Mouse (Mus musculus) right cerebral cortex, postnatal 14 days (tissue): Measurements from ENCODE around the gene Lrrn3.

ENCODE experiments used
- DNase-seq: peaks from one replicate; pipeline ENCODE4 v3.0.0; 2022

Gene Lrrn3

GRCm38 (mm10) chr12:41486331-41486730 lies at the start of gene Lrrn3:
Gene Lrrn3, minus strand, starts transcription at chr12:41486431.
- no peak for DNase-seq

GRCm38 (mm10) chr12:41528410-41528809 lies 42.2 kb upstream of the Lrrn3 start:
- no peak for DNase-seq

- no peak for DNase-seq
These were observed 40.5 kb upstream of the Lrrn3 start for GRCm38 (mm10) chr12:41526688-41527087.

- no peak for DNase-seq
These were observed 35.4 kb upstream of the Lrrn3 start for GRCm38 (mm10) chr12:41521671-41522070.

GRCm38 (mm10) chr12:41520326-41520725 lies 34.1 kb upstream of the Lrrn3 start:
- no peak for DNase-seq

- no peak for DNase-seq
These were observed 32.7 kb upstream of the Lrrn3 start for GRCm38 (mm10) chr12:41518897-41519296.

GRCm38 (mm10) chr12:41510588-41510987 lies 24.4 kb upstream of the Lrrn3 start:
- no peak for DNase-seq

- no peak for DNase-seq
These were observed 22.4 kb upstream of the Lrrn3 start for GRCm38 (mm10) chr12:41508610-41509009.

- no peak for DNase-seq
These were observed 14.0 kb upstream of the Lrrn3 start for GRCm38 (mm10) chr12:41500049-41500820.

GRCm38 (mm10) chr12:41494620-41495019 lies 8.4 kb upstream of the Lrrn3 start:
- no peak for DNase-seq

GRCm38 (mm10) chr12:41487005-41487404 lies 774 bp upstream of the Lrrn3 start:
- DNase-seq = no peak

- peak; percentile 68 for DNase-seq
These were observed 567 bp downstream of the Lrrn3 start for GRCm38 (mm10) chr12:41485512-41486215.

GRCm38 (mm10) chr12:41484689-41485511 lies 1.3 kb downstream of the Lrrn3 start:
- peak; percentile 38 for DNase-seq

GRCm38 (mm10) chr12:41483593-41484451 lies 2.4 kb downstream of the Lrrn3 start:
- no peak for DNase-seq

- DNase-seq = no peak
These were observed 3.1 kb downstream of the Lrrn3 start for GRCm38 (mm10) chr12:41483091-41483592.

GRCm38 (mm10) chr12:41481486-41481885 lies 4.7 kb downstream of the Lrrn3 start:
- DNase-seq = no peak

GRCm38 (mm10) chr12:41469096-41469801 lies 17.0 kb downstream of the Lrrn3 start:
- no peak for DNase-seq

- no peak for DNase-seq
These were observed 17.7 kb downstream of the Lrrn3 start for GRCm38 (mm10) chr12:41468374-41468991.

- DNase-seq = peak; percentile 7
These were observed 47.8 kb downstream of the Lrrn3 start for GRCm38 (mm10) chr12:41438446-41438845.

GRCm38 (mm10) chr12:41436206-41436985 lies 49.8 kb downstream of the Lrrn3 start:
- no peak for DNase-seq
